Mouse (Mus musculus) testis, adult 2 months (tissue): ENCODE measurements around the gene Zfp51.

Experiments used
- CTCF ChIP-seq: fragments of 200-500 bp; IDR thresholded peaks from 2 replicates; pipeline ENCODE4 v1.5.1; 2012; ENCODE audit warnings: low read depth, mild to moderate bottlenecking, inconsistent platforms, low read length, moderate library complexity; ENCODE audit not compliant: control insufficient read depth, insufficient read depth, insufficient replicate concordance
- POLR2A ChIP-seq: fragments of 200-500 bp; IDR thresholded peaks from 2 replicates; pipeline ENCODE4 v1.6.1; 2012; ENCODE audit warnings: low read depth, mild to moderate bottlenecking, inconsistent platforms, low read length, moderate library complexity; ENCODE audit not compliant: control insufficient read depth

DNA sequence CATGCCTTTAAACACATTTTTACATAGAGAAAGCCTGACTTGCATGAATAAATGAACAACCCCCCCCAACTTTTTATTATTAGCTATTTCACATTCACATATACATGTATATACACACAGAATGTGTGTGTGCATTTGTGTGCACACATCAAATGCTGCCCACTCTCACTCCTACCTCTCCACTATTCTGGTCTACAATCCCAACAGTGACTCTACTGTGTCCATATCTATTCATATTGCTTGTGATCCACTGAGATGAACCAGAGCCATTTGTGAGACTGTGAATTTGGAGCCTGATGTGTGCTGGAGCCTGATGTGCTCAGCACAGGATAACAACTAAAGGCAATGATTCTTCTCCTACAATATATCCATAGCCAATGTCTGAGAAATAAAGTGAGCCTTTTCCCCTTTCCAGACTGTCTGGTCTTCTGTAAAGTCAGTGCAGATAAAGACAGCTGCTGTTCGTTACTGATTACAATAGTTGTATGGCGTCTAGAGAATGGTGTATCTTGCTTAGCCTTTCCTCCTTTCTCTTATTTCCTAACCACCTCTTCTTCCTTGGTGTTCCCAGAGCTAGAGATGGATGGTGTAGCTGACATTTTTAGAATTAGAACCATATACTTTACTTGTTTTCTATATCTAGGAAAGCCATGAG lies 22.6 kb downstream of the Zfp51 start:
- TF ChIP-seq CTCF (no peak), POLR2A (no peak)
